Mouse (Mus musculus): Measurements from ENCODE around the gene Ptafr. TPM values are rescaled to one million over a fixed set of nuclear protein-coding genes. Genes with fewer than 3 reads are reported as not detected.
A peak's percentile ranks its signal among the peaks of the same experiment; 100 is the strongest.
"Not testable (repeated sequence)": the region's sequence is repeated elsewhere in the genome, so short reads cannot be mapped to it uniquely, and the experiment has no call there.

The Ptafr gene
- total RNA-seq, 2 experiments from 2014 or later, result 1.3 to 1.5 TPM

DNA sequence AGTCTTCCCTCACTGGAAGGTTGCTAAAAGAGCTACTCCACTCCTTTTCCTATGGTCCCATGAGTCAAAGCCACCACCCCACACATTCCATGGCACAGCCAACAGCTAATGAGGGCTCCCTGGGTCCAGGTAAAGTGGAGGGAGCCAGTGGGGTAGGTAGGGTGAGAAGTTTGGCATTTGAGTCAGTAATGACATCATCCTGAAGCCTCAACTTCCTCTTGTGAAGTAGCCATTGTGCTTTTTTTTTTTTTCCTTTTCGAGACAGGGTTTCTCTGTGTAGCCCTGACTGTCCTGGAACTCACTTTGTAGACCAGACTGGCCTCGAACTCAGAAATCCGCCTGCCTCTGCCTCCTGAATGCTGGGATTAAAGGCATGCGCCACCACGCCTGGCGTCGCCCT, 8.3 kb upstream of the Ptafr start:
- not testable (repeated sequence) for DNase-seq

DNA sequence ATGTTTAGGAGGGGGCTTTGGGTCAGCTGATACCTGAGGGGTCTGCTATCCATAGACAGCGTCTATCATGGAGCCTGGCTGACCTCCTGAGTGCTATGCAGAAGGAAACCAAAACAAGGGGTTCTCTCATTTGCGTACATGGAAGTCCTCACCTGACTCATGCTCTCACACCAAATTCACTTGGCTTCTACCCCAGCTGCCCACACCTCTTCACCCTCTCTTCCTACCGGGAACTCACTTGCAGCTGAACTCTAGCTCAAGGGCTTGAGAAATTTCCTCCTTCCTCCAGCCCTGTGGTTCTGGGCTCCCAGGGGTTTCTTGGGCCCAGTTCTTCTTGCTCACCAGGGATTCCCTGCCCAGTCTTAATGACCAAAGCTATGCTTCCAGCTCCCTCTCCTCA, 606 bp upstream of the Ptafr start:
- DNase-seq, result no peak

DNA sequence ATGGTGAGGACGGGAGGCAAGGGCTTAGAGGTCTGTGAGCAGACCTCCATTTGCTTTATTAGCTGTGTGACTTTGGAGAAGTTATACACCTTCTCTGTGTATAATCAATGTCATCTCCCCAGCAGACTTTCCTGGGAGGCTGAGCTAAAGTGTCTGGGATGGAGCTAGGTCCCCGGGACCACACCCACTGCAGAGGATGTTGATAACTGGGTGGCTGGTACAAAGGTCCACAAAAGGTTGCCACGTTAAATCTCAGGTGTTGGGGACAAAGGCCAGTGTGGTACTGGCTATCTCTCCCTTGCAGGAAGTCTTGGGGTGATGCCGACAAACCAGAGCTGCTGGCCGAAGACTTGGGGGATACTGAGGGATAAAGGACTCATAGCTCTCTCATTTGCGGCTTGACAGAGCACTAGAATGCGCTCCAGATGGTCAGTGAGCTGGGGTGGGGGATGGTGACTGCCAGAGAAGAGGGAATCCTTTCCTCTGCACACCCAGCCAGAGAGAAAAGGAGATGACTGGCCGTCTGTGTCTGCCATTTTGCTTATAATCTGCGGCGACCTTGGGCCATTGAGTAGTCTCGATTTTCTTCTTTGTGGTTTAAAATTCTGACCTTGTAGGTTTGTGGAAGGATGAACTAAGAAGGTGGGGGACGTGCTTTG, 1.4 kb downstream of the Ptafr start:
- no peak for DNase-seq

DNA sequence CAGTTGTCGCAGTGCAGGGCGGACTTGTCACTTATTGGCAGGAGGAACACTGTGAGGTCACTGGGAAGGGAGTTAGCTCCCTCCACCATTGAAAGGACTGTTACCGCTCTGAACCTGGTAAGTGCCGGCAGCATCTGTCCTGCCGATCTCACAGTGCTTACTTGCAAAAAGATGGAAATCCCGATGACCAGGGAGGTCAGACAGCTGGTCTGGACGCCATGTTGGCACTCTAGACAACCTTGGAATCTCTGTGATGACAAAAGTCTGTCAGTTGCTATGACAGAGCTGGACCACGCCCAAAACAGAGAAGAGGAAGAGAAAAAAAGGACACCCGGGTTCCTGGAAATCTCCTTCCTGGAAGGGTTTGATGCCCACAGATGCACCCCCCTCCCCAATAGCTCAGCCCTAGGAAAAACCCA, 3.5 kb downstream of the Ptafr start:
- peak; percentile 49 to 56 for DNase-seq

DNA sequence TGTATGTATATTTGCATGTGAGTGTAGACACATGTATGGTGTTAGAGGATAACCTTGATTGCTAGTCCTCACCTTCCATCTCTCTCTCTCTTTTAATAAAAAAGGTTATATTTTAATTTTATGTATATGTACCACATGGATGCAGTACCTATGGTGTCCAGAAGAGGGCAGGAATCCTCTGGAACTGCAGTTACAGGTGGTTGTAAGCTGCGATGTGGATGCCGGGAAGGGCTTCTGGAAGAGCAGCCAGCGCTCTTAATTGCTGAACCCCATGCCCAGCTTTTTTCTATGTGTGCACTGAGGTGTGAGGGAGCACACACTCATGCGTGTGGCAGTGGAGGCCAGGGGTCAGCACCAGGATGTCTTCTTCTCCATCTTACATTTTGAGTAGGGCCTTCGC, 5.2 kb downstream of the Ptafr start:
- no peak for DNase-seq

DNA sequence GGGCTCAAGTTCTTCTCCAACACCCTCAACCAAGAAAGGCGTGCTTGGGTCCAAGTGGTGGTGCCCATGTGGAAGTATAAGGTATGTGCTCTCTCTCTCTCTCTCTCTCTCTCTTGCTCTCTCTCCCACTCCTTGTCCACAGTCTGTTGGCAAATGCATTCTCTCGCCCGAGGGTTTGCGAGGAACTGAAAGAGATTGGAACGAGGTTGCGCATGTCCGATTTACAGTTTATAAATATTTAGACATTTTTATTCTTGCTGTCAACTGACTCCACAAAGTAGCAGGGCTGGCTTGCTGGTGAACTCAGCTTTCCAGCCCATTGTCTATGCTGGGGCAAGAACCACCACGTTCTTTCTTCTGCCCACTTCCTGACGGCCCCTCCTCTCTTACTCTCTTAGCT, 7.3 kb downstream of the Ptafr start:
- DNase-seq, result no peak

DNA sequence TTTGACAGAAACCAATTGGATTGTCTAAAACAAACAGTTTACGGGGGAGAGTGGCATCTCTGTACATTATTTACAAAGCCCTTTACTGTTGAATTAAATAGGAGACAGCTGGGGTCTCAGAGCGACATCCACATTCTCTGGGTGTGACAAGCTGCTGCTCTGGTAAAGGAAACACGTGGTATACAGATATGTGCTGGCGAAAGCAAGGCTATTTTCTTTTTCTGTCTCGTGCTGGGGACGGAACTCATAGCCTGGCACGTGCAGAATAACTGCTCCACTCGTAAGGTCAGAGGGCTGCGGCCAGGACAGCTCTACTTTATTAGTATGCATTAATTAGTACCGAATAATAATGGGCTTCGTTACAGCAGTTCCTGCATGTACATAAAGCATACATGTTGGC, 9.5 kb downstream of the Ptafr start:
- peak; percentile 56 to 69 for DNase-seq

DNA sequence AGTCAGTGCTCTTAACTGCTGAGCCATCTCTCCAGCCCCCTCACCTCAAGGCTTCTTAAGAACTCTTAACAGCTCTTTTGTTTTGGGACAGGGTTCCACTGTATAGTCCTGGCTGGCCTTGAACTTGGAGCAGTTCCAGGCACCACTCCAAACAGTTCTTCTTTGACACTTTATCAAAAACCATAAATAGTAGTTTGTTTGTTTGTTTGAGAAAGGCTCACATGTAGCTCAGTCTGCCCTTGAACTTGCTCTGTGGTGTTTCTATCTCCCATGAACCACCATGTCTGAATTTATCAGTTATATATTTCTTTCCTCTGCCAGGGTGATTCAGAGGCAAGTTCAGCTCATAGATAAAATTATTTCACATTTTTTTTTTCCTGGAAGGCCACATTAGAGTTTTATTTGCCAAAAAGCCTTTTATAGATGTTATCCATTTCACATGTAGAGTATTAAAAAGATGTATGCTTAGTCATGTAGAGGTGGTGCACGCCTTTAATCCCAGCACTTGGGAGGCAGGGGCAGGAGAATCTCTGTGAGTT, 11.0 kb downstream of the Ptafr start:
- DNase-seq, result no peak

DNA sequence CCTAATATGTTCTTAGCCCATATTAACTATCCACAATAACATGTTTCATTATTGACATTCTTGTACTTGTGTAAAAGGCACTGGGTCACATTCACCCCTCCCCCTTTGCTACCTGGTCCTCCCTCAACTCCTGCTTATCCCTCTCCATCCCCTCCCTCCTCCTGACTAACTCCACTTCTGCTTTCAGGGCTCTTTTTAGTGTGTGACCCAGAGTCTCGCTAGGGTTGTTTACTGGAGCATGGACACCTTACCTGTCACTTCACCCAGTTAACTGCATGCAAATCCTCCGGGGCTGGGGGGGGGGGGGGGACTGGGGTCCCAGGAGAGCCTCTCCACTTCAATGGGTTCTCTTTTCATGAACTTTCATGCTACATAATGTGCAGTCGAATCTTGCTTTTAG, 19.9 kb downstream of the Ptafr start:
- no peak for DNase-seq

DNA sequence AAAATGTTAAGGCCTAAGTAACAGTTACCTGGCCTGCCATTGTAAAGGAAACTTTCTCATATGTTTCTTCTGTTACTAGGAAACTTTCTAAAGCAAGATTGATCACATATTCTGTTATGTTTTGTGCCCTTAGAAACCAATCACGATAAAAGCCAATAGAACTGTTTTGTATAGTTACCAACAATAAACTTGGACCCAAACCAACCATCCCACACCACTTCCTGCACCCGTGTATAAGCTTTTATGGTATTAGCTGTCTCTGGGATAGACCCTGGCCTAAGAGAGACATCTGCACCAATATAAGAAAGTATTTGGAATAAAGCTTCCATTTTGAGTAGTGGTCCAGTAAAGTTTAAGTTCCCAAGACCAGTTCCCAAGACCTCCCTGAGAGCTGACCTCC, 21.1 kb downstream of the Ptafr start:
- no peak for DNase-seq

DNA sequence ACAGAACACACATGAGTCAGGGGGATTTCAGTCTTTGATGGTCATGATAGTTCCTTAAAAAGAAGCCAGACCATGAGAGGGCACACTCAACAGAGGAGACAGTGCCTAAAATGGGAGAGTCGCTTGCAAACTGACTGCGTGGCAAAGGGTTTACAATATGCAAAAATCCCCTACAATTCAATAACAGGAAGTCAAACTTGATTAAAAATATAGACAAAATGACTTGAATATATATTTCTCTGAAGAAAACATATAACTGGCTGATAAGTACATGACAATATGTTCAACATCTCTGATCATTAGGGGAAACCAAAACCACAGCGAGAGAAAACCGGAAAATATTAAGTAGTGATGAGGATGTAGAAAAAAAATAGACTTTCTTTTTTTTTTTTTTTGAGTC, 22.4 kb downstream of the Ptafr start:
- no peak for DNase-seq

DNA sequence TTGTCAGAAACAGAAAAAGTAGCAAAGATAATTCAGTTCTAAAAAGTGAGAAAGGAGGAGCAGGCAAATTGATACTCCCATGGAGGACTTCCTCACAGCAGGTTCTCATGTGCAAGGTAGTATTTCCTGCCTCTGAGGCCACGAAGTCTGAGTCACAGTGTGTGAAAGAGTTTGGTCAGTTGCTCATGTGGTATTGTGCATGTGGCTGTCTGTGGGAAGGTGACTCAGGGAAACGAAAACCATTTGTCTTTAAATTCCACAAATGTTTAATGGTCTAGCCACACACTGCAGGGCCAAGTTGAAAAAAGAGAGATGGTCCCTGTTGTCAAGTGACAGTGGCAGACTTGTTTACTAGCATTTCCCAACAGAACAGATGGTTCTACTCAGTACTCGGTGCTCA, 24.6 kb downstream of the Ptafr start:
- DNase-seq, result no peak

DNA sequence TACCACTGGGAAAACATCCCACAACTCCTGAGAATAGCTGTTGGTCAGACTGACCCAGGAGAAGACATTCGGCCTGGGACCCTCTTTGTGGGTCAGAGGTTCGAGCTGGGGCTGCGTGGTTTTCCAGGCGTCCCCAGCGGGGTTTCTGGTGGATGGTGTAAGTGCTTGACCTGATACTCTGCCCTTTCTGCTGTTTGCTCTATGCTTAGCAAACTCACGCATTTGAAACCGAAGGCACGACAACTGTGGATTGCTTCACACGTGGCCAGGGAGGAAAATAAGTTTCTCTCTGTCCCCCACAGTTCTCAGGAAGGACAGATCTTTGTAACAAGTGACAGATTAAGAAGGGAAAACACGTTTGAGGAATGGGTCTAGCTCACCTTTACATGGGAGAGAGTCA, 26.8 kb downstream of the Ptafr start:
- no peak for DNase-seq

DNA sequence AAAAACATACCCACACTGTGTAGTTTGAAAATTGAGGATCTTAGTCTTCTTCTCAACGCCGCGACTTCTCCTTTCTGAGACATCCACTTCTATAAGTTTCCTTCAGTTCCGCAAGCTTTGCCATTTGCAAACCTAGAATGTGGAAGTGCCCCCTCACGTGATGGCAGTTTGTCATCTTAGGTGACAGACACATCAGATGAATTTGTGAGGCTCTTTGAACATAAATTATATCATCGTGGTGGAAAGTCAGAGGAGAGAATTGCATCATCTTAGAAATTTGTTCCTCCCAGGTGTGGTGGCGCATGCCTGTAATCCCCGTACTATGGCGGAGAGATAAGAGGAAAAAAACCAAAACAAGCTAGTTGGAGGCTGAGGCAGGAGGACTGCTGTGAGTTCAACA, 29.1 kb downstream of the Ptafr start:
- peak in 1 of 2 experiments; percentile 78 for DNase-seq

DNA sequence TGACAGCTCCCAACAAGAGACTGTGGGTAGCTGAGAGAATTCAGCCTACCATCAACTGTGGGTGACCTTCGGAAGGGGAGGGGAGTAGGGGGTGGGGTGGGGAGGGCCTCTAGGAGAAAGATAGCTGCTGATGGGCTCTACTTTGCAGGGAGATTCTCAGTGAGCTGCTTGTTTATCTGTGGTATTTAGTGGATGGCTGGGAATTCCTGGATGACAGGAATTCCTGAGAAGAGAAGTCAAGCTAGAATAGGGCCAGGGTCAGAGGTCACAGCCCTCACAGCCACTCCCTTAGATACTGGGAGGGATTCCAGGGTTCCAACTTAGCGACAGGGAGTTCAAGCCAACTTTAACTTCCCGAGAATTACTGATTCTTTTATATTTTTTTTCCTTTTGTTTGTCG, 30.3 kb downstream of the Ptafr start:
- DNase-seq, result peak in 1 of 2 experiments; percentile 20

DNA sequence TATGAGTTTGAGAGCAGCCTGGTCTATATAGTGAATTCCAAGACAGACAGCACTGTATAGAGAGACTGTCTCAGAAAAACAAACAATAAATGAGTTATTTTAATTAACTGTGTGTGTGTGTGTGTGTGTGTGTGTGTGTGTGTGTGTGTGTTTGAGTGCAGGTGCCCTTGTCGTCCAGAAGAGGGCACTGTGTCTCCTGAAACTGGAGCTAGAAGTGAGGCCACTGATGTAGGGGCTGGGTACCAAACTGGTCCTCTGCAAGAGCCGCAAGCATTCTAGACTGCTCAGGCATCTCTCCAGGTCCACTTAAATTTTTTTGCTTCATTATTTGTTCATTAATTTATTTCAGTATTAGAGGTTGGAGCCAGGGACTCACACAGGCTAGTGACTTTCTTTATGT, 35.0 kb downstream of the Ptafr start:
- no peak for DNase-seq

DNA sequence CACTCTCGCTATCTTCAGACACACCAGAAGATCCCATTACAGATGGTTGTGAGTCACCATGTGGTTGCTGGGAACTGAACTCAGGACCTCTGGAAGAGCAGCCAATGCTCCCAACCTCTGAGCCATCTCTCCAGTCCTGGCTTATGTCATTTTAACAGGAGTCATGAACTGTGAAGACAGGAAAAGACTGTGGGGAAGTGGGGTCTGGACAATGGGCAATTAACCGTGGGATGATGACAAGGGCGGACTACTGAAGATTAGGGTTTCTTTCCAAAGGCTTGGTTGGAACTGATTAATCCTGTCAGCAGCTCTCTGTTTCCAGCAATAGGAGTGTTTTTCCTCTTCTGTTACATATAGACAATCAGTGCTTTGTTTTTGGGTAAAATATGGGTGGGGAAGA, 35.9 kb downstream of the Ptafr start:
- DNase-seq, result no peak

DNA sequence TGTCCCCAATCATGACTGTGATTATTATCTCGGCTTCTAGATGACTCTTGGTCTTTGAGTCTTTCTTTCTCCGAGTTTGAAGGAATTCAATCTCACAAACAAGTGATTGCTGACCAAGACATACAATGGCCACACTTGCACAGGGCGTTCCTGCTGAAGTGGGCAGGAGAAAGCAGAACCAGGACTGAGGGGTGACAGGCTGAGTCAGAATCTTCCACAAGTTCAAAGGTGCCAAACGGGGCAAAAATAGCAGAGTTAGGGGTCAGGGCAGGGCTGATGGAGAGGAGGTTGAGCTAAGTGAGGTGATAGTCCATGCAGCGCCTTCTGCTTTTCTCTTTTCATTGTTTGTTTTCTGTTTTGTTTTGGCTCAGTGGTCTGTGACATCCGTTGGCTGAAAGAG, 36.6 kb downstream of the Ptafr start:
- peak in 1 of 2 experiments; percentile 59 for DNase-seq

DNA sequence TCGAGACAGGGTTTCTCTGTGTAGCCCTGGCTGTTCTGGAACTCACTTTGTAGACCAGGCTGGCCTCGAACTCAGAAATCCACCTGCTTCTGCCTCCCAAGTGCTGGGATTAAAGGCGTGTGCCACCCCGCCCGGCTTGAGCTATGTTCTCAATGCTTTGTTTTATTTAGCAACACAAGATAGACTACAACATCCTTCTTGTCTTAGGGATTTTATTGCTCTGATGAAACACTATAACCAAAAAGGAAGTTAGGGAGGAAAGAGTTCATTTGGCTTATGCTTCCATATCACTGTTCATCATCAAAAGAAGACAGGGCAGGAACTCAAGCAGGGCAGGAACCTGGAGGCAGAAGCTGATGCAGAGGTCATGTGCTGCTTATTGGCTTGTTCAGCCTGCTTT, 37.4 kb downstream of the Ptafr start:
- not testable (repeated sequence) for DNase-seq

DNA sequence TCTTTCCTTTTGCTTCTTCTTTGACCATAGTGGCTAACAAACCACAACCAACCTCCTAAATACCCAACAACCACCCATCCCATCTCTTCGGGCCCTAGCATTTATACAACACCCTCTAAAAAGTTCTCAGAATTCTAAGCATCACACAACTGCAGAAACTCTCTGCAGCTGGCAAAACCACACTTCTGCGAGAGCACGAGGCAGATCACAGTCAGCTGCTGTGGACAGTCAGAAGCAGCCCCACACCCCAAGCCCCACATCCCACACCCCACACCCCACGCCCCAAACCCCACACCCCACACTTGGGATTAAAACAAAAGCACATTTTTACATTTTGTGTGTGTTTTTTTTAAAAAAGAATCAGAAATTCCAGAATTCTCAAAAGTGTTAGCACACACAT, 39.6 kb downstream of the Ptafr start:
- no peak for DNase-seq

DNA sequence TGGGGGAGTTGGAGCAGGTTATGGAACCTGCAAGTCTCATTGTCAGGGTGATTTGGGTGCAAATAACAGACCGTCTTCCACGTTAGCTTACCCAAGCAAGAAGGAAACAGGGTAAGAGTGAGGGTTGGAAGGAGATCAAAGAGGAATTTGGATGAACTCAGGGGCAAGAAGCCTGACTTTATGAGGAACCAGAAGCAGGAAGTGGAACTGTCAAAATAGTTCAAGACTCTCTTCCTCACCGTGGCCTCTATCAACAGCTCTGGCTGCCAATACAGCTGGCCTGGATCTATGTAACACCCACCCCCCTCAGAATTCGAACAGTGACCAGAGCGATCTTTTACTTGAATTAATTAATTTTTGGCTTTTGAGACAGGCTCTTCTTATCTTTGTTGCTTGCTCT, 41.9 kb downstream of the Ptafr start:
- peak; percentile 20 to 51 for DNase-seq

DNA sequence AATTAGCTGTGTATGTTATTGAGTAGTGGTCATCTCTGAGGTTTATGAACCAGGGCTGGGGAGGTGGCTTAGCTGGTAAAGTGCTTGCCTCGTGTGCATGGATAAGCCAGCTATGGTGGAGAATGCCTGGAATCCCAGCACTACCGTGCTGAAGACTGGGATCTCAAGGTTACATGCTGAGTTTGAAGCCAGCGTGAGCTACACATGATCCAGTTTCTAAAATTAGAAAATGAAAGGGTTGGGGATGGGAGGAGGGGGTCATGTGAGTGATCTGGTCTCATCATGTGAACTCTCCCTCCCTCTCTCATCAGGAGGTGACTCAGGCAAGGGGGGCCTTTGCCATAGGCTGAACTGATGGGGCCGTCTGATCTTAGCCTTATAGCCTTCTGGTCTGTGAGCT, 44.3 kb downstream of the Ptafr start:
- peak; percentile 50 to 56 for DNase-seq

DNA sequence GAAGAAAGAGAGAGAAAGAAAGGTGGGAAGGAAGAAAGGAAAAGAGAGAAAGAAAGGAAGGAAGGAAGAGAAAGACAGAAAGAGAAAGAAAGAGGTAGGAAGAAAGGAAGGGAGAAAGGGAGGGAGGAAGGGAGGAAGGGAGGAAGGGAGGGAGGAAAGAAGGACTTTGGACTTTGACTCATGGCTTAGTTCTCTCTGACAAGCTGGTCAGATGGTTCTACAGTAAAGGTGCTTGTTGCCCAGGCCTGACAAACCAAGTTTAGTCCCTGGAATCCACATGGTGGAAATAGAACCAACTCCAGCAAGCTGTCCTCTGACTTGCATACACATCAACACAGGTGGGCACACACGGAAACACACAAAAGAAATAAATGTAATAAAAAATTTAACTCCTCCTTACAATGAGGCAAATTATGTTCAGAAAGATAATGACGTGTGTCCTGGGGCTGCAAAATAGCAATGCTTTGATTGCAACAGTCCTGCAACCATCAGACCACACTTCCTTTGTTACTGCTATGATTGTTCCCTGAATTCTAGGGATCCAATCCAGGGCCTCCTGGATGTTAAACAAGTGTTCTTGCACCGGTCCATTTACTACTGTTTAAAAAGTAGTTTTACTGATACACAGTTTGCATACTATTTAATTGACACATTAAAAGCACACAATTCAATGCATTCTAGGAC, 46.6 kb downstream of the Ptafr start:
- DNase-seq, result no peak

DNA sequence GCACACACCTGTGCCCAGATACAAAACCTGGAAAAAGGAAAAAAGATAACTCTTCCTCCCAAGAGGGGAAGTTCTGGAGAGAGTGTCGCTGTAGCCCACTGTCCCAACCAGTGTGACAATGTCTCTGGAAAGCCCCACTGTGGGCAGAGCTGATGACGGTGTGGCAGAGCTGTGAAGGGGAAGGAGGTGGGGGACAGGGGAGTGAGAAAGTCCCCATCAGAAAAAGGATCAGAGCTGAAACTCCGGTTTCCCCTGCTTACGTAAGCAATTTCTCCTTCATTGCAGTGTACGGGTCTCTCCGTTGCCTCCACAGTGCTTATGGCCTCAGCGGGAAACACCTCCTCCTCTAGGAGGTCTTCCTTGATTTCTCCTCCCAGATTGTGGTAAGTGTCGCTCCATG, 47.5 kb downstream of the Ptafr start:
- DNase-seq, result peak in 1 of 2 experiments; percentile 18
